Mouse (Mus musculus): Measurements from ENCODE around the gene Itga10. TPM values are rescaled to one million over a fixed set of nuclear protein-coding genes. Genes with fewer than 3 reads are reported as not detected.
"Not testable (repeated sequence)": the region's sequence is repeated elsewhere in the genome, so short reads cannot be mapped to it uniquely, and the experiment has no call there.

Gene Itga10
- under 1 TPM; 0.22 to 0.43 (median 0.33) TPM for total RNA-seq (2022)

DNA sequence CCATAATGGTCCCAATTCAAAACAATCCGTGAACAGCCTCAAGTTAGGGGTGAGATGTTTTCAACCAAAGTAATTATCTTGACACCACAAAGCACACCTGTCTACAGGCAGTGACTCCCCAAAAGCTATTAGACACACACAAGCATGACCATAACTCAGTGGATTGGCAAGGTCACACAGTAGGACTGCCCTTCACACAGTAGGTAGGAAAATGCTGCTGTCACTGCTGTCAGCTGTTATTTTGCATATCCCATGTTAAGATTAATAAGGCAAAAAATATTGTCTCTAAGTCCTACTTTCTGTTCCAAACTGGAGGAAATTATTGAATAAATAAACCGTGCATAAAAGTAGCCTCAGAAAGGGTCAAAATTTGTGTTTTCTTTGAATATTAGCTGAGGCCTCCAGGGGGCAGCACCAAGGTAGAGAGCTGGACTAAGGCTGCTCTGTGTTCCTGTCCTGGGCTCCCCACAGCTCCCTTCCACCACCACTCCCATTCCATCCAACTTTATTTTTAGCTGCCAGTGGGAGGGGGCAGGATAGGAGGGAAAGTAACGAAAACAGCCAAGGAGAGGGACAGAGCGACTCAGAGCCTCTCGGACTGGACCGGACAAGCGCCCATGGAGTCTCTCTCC lies at the start of gene Itga10:
Gene Itga10 (plus strand): TSS at position 567 of the 632 bp plus-strand sequence.
- DNase-seq (ENCODE audit: low spot score): peak; percentile 28

GRCm38 (mm10) chr3:96595661-96596060 lies 49.7 kb upstream of the Itga10 start:
- no peak for DNase-seq (ENCODE audit: low spot score)

DNA sequence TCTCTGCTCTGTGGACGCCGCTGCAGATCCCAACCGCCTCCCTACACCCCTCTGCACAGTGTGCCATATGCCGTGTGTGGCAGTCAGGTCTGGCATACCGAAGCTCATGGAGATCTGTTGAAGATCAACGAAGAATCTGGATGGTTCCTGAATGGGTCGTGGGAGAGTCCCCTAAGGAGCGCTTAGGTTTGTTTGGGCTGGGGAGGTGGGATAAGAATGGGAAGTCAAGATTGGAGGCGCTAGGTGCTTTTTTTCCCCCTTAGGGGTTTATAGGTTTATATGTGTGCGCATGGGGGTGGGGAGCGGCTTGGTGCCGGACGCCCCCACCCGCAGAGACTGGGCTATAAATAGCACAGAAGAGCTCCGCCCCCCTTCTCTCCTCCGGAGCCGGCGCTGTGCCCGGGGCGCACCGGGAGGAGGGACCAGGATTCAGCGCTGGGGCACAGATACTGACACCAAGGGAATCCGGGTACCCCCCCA lies 49.1 kb upstream of the Itga10 start, which contains the start of gene Ankrd34a:
Gene Ankrd34a (plus strand): TSS at position 409 of the 480 bp plus-strand sequence.
- peak; percentile 50 for DNase-seq (ENCODE audit: low spot score)

- DNase-seq (ENCODE audit: low spot score): no peak
Measured at GRCm38 (mm10) chr3:96596855-96597254, 48.5 kb upstream of the Itga10 start.

GRCm38 (mm10) chr3:96597435-96597891 lies 47.9 kb upstream of the Itga10 start:
- DNase-seq (ENCODE audit: low spot score): no peak

DNA sequence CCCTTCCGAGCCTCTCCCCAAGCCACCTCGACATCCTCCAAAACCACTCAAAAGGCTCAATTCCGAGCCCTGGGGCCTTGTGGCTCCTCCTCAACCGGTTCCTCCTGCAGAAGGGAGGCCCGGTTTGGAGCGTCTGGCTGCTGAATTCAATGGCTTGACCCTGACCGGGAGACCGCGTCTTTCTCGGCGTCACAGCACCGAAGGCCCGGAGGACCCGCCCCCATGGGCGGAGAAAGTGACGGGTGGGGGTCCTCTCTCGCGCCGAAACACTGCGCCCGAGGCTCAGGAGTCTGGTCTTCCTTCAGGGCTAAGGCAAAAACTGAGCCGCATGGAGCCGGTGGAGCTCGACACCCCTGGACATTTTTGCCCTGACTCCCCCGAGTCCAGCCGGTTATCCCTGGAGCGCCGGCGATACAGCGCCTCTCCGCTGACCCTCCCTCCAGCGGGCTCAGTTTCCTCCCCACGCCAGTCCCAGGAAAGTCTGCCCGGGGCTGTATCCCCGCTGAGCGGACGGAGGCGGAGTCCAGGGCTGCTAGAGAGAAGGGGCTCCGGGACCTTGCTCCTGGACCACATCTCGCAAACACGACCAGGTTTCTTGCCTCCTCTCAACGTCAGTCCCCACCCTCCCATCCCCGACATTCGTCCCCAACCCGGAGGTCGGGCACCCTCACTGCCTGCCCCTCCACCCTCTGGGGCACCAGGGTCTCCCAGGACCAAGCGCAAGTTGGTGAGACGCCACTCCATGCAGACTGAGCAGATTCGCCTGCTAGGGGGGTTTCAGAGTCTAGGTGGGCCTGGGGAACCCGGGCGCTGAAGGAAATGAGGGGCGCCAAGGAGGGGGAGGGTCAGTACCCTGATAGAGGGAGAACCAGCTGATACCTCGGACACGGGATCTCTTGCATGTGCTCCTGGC lies 47.0 kb upstream of the Itga10 start:
- DNase-seq (ENCODE audit: low spot score): peak; percentile 84

GRCm38 (mm10) chr3:96599069-96599393 lies 46.4 kb upstream of the Itga10 start:
- DNase-seq (ENCODE audit: low spot score): no peak

DNA sequence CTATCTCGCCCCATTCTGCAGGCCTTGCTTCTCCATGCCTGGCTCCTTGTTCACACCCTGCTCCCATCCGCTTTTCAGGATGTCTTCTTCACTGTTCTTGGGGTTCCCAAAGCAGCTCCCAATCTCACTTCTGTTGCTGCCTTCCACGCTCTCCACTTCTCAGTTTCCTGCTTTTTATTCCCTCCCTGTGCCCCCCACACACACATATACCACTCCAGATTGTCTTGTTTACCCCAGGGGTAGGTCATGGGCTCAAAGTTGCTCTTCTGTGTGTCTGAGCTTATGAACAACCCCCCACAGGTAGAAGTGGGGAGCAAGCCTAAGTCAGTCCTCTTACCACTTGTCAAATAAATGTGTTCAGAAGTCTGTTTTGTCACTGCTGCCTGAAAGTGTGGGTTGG lies 46.0 kb upstream of the Itga10 start:
- DNase-seq (ENCODE audit: low spot score): no peak

- peak; percentile 96 for DNase-seq (ENCODE audit: low spot score)
Measured at GRCm38 (mm10) chr3:96600639-96601250, 44.6 kb upstream of the Itga10 start, which contains the start of gene Lix1l. Lix1l (plus strand) TSS chr3:96601149.

GRCm38 (mm10) chr3:96601251-96601787 lies 44.1 kb upstream of the Itga10 start:
- peak; percentile 88 for DNase-seq (ENCODE audit: low spot score)

DNA sequence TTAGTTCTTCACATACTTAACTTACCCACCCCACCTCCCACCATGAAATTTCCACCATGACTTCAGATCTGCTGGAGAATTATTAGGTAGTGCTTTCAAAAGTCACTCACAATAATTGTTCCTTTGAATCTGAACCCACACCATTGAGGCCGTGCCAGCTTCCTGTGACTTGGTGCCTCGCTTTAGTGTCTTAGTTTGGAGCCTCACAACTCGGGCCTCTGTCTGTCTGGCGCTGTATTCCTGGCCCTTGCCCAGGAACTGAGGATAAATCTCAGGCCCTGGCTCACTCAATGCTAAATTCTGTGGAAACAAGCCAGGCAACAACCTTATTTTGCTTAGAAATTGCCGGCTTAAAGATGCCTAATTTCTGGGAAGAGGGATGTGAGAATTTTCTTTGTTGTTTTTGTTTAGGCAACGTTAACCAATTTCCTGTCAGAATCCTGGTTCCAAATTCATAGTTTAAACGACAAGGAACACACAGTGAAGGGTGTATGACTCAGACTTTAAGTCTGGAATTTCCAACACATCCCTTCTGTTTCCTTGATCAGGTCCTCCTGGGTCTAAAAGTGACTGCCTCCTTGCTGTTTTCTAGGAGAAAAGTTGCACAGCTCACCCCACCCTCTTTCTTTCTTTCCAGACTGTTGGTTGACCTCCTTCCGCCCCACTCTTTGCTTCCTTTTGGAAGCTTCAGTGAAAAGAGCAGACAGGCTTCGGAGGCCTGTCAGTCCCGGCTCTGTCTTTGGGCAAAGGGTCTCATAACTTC lies 43.3 kb upstream of the Itga10 start:
- DNase-seq (ENCODE audit: low spot score): peak; percentile 55

- DNase-seq (ENCODE audit: low spot score): no peak
Measured at GRCm38 (mm10) chr3:96602704-96603084, 42.7 kb upstream of the Itga10 start.

GRCm38 (mm10) chr3:96603311-96603710 lies 42.1 kb upstream of the Itga10 start:
- no peak for DNase-seq (ENCODE audit: low spot score)

DNA sequence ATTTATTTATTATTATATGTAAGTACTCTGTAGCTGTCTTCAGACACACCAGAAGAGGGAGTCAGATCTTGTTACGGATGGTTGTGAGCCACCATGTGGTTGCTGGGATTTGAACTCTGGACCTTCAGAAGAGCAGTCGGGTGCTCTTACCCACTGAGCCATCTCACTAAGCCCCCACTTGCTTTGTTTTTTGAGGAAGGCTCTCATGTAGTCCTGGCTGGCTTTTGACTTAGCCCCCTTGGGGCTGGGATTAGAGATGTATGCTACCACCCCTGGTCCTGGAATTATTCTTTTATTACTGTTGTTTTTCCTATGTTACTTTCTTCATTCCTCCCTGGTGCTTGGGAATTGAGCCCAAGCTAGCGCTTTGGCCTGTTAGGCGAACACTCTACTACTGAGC lies 39.4 kb upstream of the Itga10 start:
- not testable (repeated sequence) for DNase-seq (ENCODE audit: low spot score)

DNA sequence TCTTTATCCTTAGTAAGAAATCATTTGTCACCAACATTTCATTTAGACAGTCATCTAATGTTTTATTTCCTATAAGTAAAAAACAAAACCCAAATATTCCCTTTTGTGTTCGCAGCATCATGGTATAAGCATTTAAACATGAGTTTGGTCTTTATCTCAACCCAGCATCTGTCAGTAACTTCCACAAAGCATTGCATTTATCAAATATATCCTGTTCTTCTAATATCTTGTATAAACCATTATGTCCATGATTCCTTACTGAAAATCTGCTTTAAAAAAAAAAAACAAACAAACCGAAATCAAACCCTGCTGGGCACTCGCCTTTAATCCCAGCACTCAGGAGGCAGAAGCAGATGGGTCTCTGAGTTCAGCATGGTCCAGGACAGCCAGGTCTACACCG lies 38.8 kb upstream of the Itga10 start:
- DNase-seq (ENCODE audit: low spot score): no peak

- no peak for DNase-seq (ENCODE audit: low spot score)
Measured at GRCm38 (mm10) chr3:96617941-96618340, 27.4 kb upstream of the Itga10 start.

- no peak for DNase-seq (ENCODE audit: low spot score)
Measured at GRCm38 (mm10) chr3:96623201-96623600, 22.2 kb upstream of the Itga10 start.

- DNase-seq (ENCODE audit: low spot score): peak; percentile 98
Measured at GRCm38 (mm10) chr3:96629729-96630600, 15.4 kb upstream of the Itga10 start, which contains the start of gene Rbm8a. Rbm8a (plus strand) TSS chr3:96629933.

DNA sequence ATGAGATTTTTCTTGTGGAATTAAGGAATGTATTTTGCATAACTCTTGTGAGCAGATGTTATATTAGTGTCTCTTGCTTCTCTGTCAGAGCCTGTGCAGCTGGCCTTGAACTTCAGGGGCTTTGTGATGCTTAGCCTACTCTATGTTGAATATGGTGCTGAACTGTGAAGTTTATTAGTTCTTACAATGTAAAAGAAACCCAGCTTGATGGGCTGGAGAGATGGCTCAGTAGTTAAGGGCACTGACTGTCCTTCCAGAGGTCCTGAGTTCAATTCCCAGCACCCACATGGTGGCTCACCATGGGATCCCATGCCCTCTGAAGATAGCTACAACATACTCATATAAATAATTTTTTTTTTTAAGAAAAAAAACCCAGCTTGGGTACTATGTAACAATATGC lies 13.3 kb upstream of the Itga10 start:
- no peak for DNase-seq (ENCODE audit: low spot score)

- DNase-seq (ENCODE audit: low spot score): no peak
Measured at GRCm38 (mm10) chr3:96634015-96634414, 11.4 kb upstream of the Itga10 start.

Data from heart, adult 8-10 months (tissue).